Mouse (Mus musculus) neural tube, embryonic 14.5 days (tissue): Measurements from ENCODE around the gene Wnt8b. TPM values are rescaled to one million over a fixed set of nuclear protein-coding genes. Genes with fewer than 3 reads are reported as not detected.

Experiments
- polyA plus RNA-seq: library from polyadenylated mRNA; unstranded; fragments of >200 nt; fragmentation: Nextera tagmentation; extraction: Ambion mirVana; gene quantifications from 2 replicates; pipeline ENCODE4 v1.2.1, GENCODE M21; 2014

Wnt8b gene
- polyA plus RNA-seq, 1 experiment from 2014 or later: 0.12 TPM

Other genes with a start within 250 kb of the Wnt8b start
- gene Scd2, start 199.8 kb upstream of the Wnt8b start, polyA plus RNA-seq: 293 and 373 TPM in 2 replicates
- gene Scd4, start 160.4 kb upstream of the Wnt8b start, polyA plus RNA-seq: 0.13 and 0.15 TPM in 2 replicates
- 7.6 and 10.9 TPM in 2 replicates for gene Scd1, start 85.6 kb upstream of the Wnt8b start, polyA plus RNA-seq
- 0.17 and 0.40 TPM in 2 replicates for gene Sec31b, start 52.4 kb downstream of the Wnt8b start, polyA plus RNA-seq
- gene Gm20538, start 59.4 kb downstream of the Wnt8b start, polyA plus RNA-seq: not detected in 2 replicates
- 678 and 806 TPM in 2 replicates for gene Ndufb8, start 62.0 kb downstream of the Wnt8b start, polyA plus RNA-seq
- gene Hif1an, start 69.4 kb downstream of the Wnt8b start, polyA plus RNA-seq: 21.0 and 28.2 TPM in 2 replicates